Mouse (Mus musculus) v-Abl transformed pro-B cells (cell line): ENCODE results near the gene Myo15.
"Not testable (repeated sequence)": the region's sequence is repeated elsewhere in the genome, so short reads cannot be mapped to it uniquely, and the experiment has no call there.

Experiments
- in situ Hi-C, 2 experiments: fragments of 400-800 bp; cut with MboI; formaldehyde crosslinking; loops; one replicate each; pipeline ENCODE4 v1.15.1; 2025; ENCODE audit not compliant: unreplicated experiment in 2 of 2

Myo15 gene

GRCm38 (mm10) chr11:60469039-60469438, at the start of gene Myo15:
Myo15 (plus strand) TSS chr11:60469339.
- in situ Hi-C loops = no loop called here

GRCm38 (mm10) chr11:60422046-60422668, 47.0 kb upstream of the Myo15 start:
- in situ Hi-C loops = no loop called here

- in situ Hi-C loops = no loop called here
Measured at GRCm38 (mm10) chr11:60423006-60423405, 46.1 kb upstream of the Myo15 start.

- in situ Hi-C loops = no loop called here
Measured at GRCm38 (mm10) chr11:60426417-60426816, 42.7 kb upstream of the Myo15 start.

GRCm38 (mm10) chr11:60427628-60428027, 41.5 kb upstream of the Myo15 start:
- in situ Hi-C loops = no loop called here

GRCm38 (mm10) chr11:60433501-60433900, 35.6 kb upstream of the Myo15 start:
- in situ Hi-C loops = no loop called here

GRCm38 (mm10) chr11:60435133-60435532, 34.0 kb upstream of the Myo15 start:
- in situ Hi-C loops = no loop called here

- in situ Hi-C loops = no loop called here
Measured at GRCm38 (mm10) chr11:60436618-60437017, 32.5 kb upstream of the Myo15 start.

- in situ Hi-C loops = not testable (repeated sequence)
Measured at GRCm38 (mm10) chr11:60439621-60440020, 29.5 kb upstream of the Myo15 start.

GRCm38 (mm10) chr11:60440176-60440575, 29.0 kb upstream of the Myo15 start:
- in situ Hi-C loops = no loop called here

- in situ Hi-C loops = no loop called here
Measured at GRCm38 (mm10) chr11:60442896-60443295, 26.2 kb upstream of the Myo15 start.

- in situ Hi-C loops = no loop called here
Measured at GRCm38 (mm10) chr11:60444007-60444406, 25.1 kb upstream of the Myo15 start.

- in situ Hi-C loops = no loop called here
Measured at GRCm38 (mm10) chr11:60454080-60454744, 14.9 kb upstream of the Myo15 start, which contains the start of gene Drg2. Drg2 (plus strand) TSS chr11:60454591.

- in situ Hi-C loops = no loop called here
Measured at GRCm38 (mm10) chr11:60454745-60455087, 14.4 kb upstream of the Myo15 start.

GRCm38 (mm10) chr11:60457973-60458372, 11.2 kb upstream of the Myo15 start:
- in situ Hi-C loops = no loop called here

- in situ Hi-C loops = no loop called here
Measured at GRCm38 (mm10) chr11:60465943-60466380, 3.2 kb upstream of the Myo15 start.

- in situ Hi-C loops = no loop called here
Measured at GRCm38 (mm10) chr11:60470743-60471142, 1.6 kb downstream of the Myo15 start.

- in situ Hi-C loops = no loop called here
Measured at GRCm38 (mm10) chr11:60474534-60474933, 5.4 kb downstream of the Myo15 start.

GRCm38 (mm10) chr11:60475668-60476362, 6.7 kb downstream of the Myo15 start:
- in situ Hi-C loops = no loop called here

- in situ Hi-C loops = no loop called here
Measured at GRCm38 (mm10) chr11:60478121-60478520, 9.0 kb downstream of the Myo15 start.

GRCm38 (mm10) chr11:60486267-60486666, 17.1 kb downstream of the Myo15 start:
- in situ Hi-C loops = no loop called here

- in situ Hi-C loops = no loop called here
Measured at GRCm38 (mm10) chr11:60492726-60493125, 23.6 kb downstream of the Myo15 start.
